Mouse (Mus musculus) embryonic facial prominence, embryonic 12.5 days (tissue): Measurements from ENCODE around the gene Kat6b. TPM values are rescaled to one million over a fixed set of nuclear protein-coding genes. Genes with fewer than 3 reads are reported as not detected.
A peak's percentile ranks its signal among the peaks of the same experiment; 100 is the strongest.

Experiments
- ATAC-seq: fragments of 200-750 bp; cut with Nextera tagmentation; 2 replicates; pipeline ENCODE4 v1.8.0; 2017; ENCODE audit not compliant: insufficient number of reproducible peaks, insufficient read depth, low FRiP score, low TSS enrichment
- H3K27ac ChIP-seq: fragments of 300-500 bp; sonication (generic); 2 replicates; pipeline ENCODE4 v1.5.1; 2016; ENCODE audit warnings: mild to moderate bottlenecking
- H3K27me3 ChIP-seq: fragments of 300-500 bp; sonication (generic); 2 replicates; pipeline ENCODE4 v1.6.1; 2016; ENCODE audit warnings: mild to moderate bottlenecking, moderate library complexity
- H3K36me3 ChIP-seq: fragments of 300-500 bp; sonication (generic); 2 replicates; pipeline ENCODE4 v1.6.1; 2016; ENCODE audit warnings: mild to moderate bottlenecking
- H3K4me1 ChIP-seq: fragments of 300-500 bp; sonication (generic); 2 replicates; pipeline ENCODE4 v1.6.1; 2016
- H3K4me2 ChIP-seq: fragments of 300-500 bp; sonication (generic); replicated peaks from 2 replicates; pipeline ENCODE4 v1.6.1; 2016; ENCODE audit warnings: mild to moderate bottlenecking, moderate library complexity
- H3K4me3 ChIP-seq: fragments of 300-500 bp; sonication (generic); 2 replicates; pipeline ENCODE4 v1.5.1; 2016; ENCODE audit warnings: mild to moderate bottlenecking
- H3K9ac ChIP-seq: fragments of 300-500 bp; sonication (generic); 2 replicates; pipeline ENCODE4 v1.6.1; 2016; ENCODE audit warnings: mild to moderate bottlenecking, moderate library complexity
- H3K9me3 ChIP-seq: fragments of 300-500 bp; sonication (generic); 2 replicates; pipeline ENCODE4 v1.6.1; 2016; ENCODE audit warnings: mild to moderate bottlenecking, moderate library complexity
- WGBS: fragments of 180-500 bp; shearing (Covaris S2); methylation state at CpG from one replicate; pipeline ENCODE4 v1.1.7; 2016; 5-methylcytosine and 5-hydroxymethylcytosine counted together
- polyA plus RNA-seq: library from polyadenylated mRNA; unstranded; fragments of >200 nt; fragmentation: Nextera tagmentation; extraction: Ambion mirVana; gene quantifications from 2 replicates; pipeline ENCODE4 v1.2.1, GENCODE M21; 2016

The Kat6b gene
- polyA plus RNA-seq, 1 experiment from 2014 or later = 28.6 TPM

- no peaks in the 10 kb centered on the region for H3K36me3 ChIP-seq
- ATAC-seq = no peak
- no peaks in the 10 kb centered on the region for H3K27me3 ChIP-seq
- 19% methylated on average over 4 of the region's 4 CpGs for WGBS
- H3K4me3 ChIP-seq = no peak overlapping the region
- no peak overlapping the region; the same call in 1 of the 2 replicates for H3K27ac ChIP-seq
- H3K9me3 ChIP-seq = no peaks in the 10 kb centered on the region
- peaks cover 29% of the 10 kb centered on the region for H3K4me1 ChIP-seq
- H3K9ac ChIP-seq = no peak overlapping the region
- H3K4me2 ChIP-seq = no peak overlapping the region
Observed at GRCm38 (mm10) chr14:21586481-21587118, 105.4 kb downstream of the Kat6b start.

DNA sequence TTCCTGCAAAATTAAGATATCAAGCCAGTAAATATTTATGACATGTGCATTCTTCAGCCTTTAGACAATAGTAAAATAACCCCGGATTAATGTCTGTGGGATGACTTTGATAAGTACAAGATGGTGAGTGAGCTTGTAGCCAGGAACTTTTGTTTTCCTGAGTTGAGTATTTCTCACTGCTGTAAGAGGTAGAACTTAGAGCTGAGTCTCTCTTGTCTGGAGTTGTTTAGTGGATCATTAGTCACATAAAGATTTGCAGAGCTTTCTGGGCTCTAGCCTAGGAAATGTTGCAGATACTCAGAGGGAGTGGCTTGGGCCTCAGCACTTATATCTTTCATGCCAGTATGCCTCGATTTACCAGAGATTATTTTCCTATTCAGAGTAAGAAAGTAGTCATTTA is 106.7 kb downstream of the Kat6b start:
- WGBS = 74% methylated on average over 2 of the region's 2 CpGs
- no peak for ATAC-seq
- no peaks in the 10 kb centered on the region for H3K27me3 ChIP-seq

DNA sequence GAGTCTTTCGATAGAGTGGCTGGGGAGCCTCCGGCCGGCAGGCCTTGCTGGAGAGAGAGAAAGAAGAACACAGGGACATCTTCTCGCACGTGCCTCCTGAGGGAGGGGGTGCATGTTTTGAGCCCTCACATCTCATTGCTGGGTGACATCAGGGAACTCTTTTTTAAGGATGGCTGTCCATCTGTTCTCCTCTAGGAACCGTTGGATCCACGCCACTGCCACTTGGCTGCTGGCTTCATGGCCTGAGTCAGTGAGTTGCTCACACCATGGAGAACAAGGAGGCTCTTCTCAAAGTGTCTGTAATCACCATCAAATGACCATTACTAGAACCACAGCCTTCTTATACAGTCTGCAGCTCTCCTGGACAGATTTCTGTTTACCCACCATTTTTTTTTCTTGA is 108.4 kb downstream of the Kat6b start:
- no peak overlapping the region for H3K27ac ChIP-seq
- H3K9me3 ChIP-seq = no peaks in the 10 kb centered on the region
- H3K4me2 ChIP-seq = no peak overlapping the region
- H3K4me1 ChIP-seq = peaks cover 29% of the 10 kb centered on the region
- H3K4me3 ChIP-seq = no peak overlapping the region
- H3K36me3 ChIP-seq = no peaks in the 10 kb centered on the region
- H3K27me3 ChIP-seq = no peaks in the 10 kb centered on the region
- H3K9ac ChIP-seq = no peak overlapping the region
- no peak for ATAC-seq
- 91% methylated on average over 7 of the region's 7 CpGs for WGBS

More for the DNA sequence above, 106.7 kb downstream of the Kat6b start:
- H3K4me2 ChIP-seq = no peak overlapping the region
- H3K4me1 ChIP-seq = peaks cover 29% of the 10 kb centered on the region
- H3K9ac ChIP-seq = no peak overlapping the region
- H3K27ac ChIP-seq = no peak overlapping the region
- H3K9me3 ChIP-seq = no peaks in the 10 kb centered on the region
- H3K4me3 ChIP-seq = no peak overlapping the region
- H3K36me3 ChIP-seq = no peaks in the 10 kb centered on the region

GRCm38 (mm10) chr14:21590205-21590604 is 109.0 kb downstream of the Kat6b start:
- H3K4me2 ChIP-seq = no peak overlapping the region
- H3K9me3 ChIP-seq = no peaks in the 10 kb centered on the region
- no peak for ATAC-seq
- H3K27ac ChIP-seq = no peak overlapping the region
- no peak overlapping the region for H3K4me3 ChIP-seq
- WGBS = 93% methylated on average over 4 of the region's 4 CpGs
- H3K36me3 ChIP-seq = no peaks in the 10 kb centered on the region
- H3K4me1 ChIP-seq = peaks cover 23% of the 10 kb centered on the region
- no peak overlapping the region for H3K9ac ChIP-seq
- H3K27me3 ChIP-seq = no peaks in the 10 kb centered on the region

DNA sequence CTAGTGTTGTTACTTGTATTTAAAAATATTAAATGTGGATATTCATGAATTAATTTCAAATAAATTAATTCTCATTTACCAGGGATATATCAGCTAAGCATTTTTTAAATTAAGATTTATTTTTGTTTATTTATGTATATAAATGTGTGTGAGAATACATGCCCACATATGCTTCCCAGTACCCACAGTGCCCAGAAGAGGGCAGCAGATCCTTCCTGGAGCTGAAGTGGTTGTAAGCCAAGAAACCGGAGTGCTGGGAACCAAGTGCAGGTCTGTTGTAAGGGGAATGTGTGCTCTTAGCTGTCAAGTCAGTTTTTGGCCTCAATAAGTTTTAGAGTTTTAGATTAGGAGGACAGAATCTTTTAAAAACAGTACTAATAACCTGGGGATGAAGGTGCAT is 110.9 kb downstream of the Kat6b start:
- ATAC-seq = no peak
- Histone ChIP-seq H3K4me2 (no peak overlapping the region), H3K36me3 (no peaks in the 10 kb centered on the region), H3K27me3 (no peaks in the 10 kb centered on the region), H3K4me1 (peaks cover 5% of the 10 kb centered on the region), H3K27ac (peak overlapping the region; percentile 36; the same call in 1 of the 2 replicates), H3K9ac (no peak overlapping the region), H3K9me3 (no peaks in the 10 kb centered on the region), H3K4me3 (no peak overlapping the region)
- 100% methylated on average over 1 of the region's 1 CpGs for WGBS

- Histone ChIP-seq H3K36me3 (no peaks in the 10 kb centered on the region), H3K4me2 (no peak overlapping the region), H3K4me3 (no peak overlapping the region), H3K9ac (no peak overlapping the region), H3K4me1 (peaks cover 5% of the 10 kb centered on the region; the same call in 1 of the 2 replicates), H3K9me3 (no peaks in the 10 kb centered on the region), H3K27me3 (no peaks in the 10 kb centered on the region), H3K27ac (peak overlapping the region; percentile 36; the same call in 1 of the 2 replicates)
- ATAC-seq = 0 out of 2 replicates have a peak, but pooled peaks have one; percentile 64
- 65% methylated on average over 8 of the region's 8 CpGs for WGBS
Observed at GRCm38 (mm10) chr14:21592985-21593750, 111.9 kb downstream of the Kat6b start.

- no peak overlapping the region for H3K27ac ChIP-seq
- no peaks in the 10 kb centered on the region for H3K27me3 ChIP-seq
- 0 out of 2 replicates have a peak, but pooled peaks cover 15% of the 10 kb centered on the region for H3K4me1 ChIP-seq
- H3K36me3 ChIP-seq = no peaks in the 10 kb centered on the region
- no peaks in the 10 kb centered on the region for H3K9me3 ChIP-seq
- ATAC-seq = no peak
- WGBS = 58% methylated on average over 9 of the region's 9 CpGs
- H3K4me3 ChIP-seq = no peak overlapping the region
- H3K9ac ChIP-seq = no peak overlapping the region
- H3K4me2 ChIP-seq = no peak overlapping the region
Observed at GRCm38 (mm10) chr14:21599446-21600173, 118.4 kb downstream of the Kat6b start.

- H3K9me3 ChIP-seq = no peaks in the 10 kb centered on the region
- ATAC-seq = no peak
Observed at GRCm38 (mm10) chr14:21600174-21600566, 118.9 kb downstream of the Kat6b start.

DNA sequence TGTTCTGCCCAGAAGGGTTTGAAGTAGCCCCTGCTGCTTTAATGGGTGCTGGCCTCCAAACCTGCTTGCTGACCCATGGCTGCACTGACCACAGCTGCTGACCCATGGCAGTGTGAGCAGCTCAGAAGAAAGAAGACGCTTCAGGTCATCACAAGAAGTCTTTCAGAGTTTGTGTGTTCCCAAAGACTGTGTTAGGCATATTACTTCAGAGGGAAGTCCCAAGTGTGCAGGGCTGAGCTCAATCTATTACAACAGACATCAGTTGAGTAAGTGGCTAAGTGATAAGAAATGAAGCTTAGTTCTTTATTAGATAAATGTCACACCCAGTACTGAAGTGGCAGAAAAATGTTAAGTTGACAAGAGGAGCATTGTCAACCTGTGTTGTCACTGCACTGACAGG is 119.4 kb downstream of the Kat6b start:
- Histone ChIP-seq H3K27me3 (no peaks in the 10 kb centered on the region), H3K9ac (no peak overlapping the region), H3K4me2 (no peak overlapping the region), H3K4me3 (no peak overlapping the region), H3K4me1 (0 out of 2 replicates have a peak, but pooled peaks cover 15% of the 10 kb centered on the region), H3K27ac (no peak overlapping the region), H3K36me3 (no peaks in the 10 kb centered on the region), H3K9me3 (no peaks in the 10 kb centered on the region)
- WGBS = 74% methylated on average over 1 of the region's 1 CpGs
- no peak for ATAC-seq

More at GRCm38 (mm10) chr14:21600174-21600566, 118.9 kb downstream of the Kat6b start:
- Histone ChIP-seq H3K4me2 (no peak overlapping the region), H3K4me1 (0 out of 2 replicates have a peak, but pooled peaks cover 15% of the 10 kb centered on the region), H3K9ac (no peak overlapping the region), H3K4me3 (no peak overlapping the region), H3K27ac (no peak overlapping the region), H3K27me3 (no peaks in the 10 kb centered on the region), H3K36me3 (no peaks in the 10 kb centered on the region)
- 58% methylated on average over 5 of the region's 5 CpGs for WGBS

DNA sequence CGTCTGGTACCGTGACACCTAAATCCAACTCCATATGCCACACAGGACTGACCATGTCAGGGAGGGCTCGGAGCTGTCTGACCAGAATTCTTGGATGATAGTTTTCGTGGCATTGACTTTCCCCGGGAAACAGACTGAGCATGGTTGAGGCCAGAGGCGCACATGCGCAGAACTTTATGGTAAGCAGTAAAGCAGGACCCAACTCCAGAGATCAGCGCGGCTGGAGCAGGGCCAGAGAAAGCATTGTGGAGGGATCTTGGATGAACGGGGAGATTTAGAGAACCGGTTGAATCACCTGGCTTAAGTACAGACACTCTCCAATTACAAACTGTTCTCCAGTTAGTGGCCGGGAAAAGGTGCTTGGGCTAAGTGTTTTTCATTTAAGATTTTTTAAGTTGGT is 120.9 kb downstream of the Kat6b start:
- H3K9me3 ChIP-seq = no peaks in the 10 kb centered on the region
- 0 out of 2 replicates have a peak, but pooled peaks cover 15% of the 10 kb centered on the region for H3K4me1 ChIP-seq
- H3K36me3 ChIP-seq = no peaks in the 10 kb centered on the region
- no peak overlapping the region for H3K4me3 ChIP-seq
- H3K4me2 ChIP-seq = no peak overlapping the region
- H3K27ac ChIP-seq = no peak overlapping the region
- WGBS = 78% methylated on average over 12 of the region's 12 CpGs
- H3K9ac ChIP-seq = no peak overlapping the region
- no peak for ATAC-seq
- H3K27me3 ChIP-seq = no peaks in the 10 kb centered on the region

GRCm38 (mm10) chr14:21602937-21603336 is 121.7 kb downstream of the Kat6b start:
- Histone ChIP-seq H3K27ac (no peak overlapping the region), H3K4me1 (0 out of 2 replicates have a peak, but pooled peaks cover 15% of the 10 kb centered on the region), H3K36me3 (no peaks in the 10 kb centered on the region), H3K4me3 (no peak overlapping the region), H3K4me2 (no peak overlapping the region), H3K27me3 (no peaks in the 10 kb centered on the region), H3K9ac (no peak overlapping the region), H3K9me3 (no peaks in the 10 kb centered on the region)
- 78% methylated on average over 4 of the region's 4 CpGs for WGBS
- no peak for ATAC-seq
